Mouse (Mus musculus) embryonic fibroblast, embryonic 13.5 days (primary cell): ENCODE results near the gene Zdhhc19.

ENCODE experiments used
- CTCF ChIP-seq: IDR thresholded peaks from 2 replicates; pipeline ENCODE4 v1.5.1; 2011; ENCODE audit warnings: mild to moderate bottlenecking, control low read depth, low read length, moderate library complexity, borderline replicate concordance; ENCODE audit not compliant: insufficient read depth
- POLR2A ChIP-seq: IDR thresholded peaks from 2 replicates; pipeline ENCODE4 v1.6.1; 2011; ENCODE audit warnings: low read depth, mild to moderate bottlenecking, control low read depth, low read length, moderate library complexity

- TF ChIP-seq CTCF (no peak), POLR2A (no peak)
These were observed 28.2 kb downstream of the Zdhhc19 start for GRCm38 (mm10) chr16:32524244-32524615.
